Mouse (Mus musculus): Measurements from ENCODE around the gene Tmem37.

DNA sequence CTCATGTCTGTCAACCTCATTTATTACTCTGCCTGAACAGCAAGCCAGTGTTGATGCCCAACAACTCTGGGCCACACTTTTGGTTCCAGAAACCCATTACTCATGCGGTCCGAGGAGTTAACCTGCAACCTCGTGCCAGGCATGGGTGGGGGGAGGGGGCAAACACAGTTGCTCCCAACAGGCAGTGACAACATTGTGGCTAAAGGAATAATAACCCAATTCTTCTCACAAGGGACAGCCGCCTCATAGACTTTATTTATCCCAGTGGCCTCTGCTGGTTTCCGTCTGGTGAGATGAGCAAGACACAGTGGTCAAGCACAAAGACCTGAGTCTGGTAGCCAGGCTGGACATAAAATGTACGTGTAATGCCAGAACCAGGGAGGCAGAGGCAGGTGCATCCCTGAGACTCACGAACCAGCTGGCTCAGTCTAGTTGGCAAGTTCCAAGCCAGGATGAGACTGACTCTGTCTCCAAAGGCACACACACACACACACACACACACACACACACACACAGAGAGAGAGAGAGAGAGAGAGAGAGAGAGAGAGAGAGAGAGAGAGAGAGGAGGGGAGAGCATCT is 38.3 kb downstream of the Tmem37 start:
- TF ChIP-seq CTCF (IDR thresholded peaks at IDR 0.05; ENCODE audit: low read depth, low read length), result no peak
- TF ChIP-seq POLR2A (IDR thresholded peaks at IDR 0.05; ENCODE audit: insufficient read depth, low read length), result no peak

Measured in ES-Bruce4 (cell line).